ENCODE assay signal across 20 mouse cellular contexts in genomic region chr2:152793381-152793780, GRCm38 (mm10). TPM values are rescaled to one million over a fixed set of nuclear protein-coding genes. Genes with fewer than 3 reads are reported as not detected.
DNase-seq lines count a peak whose midpoint lies in the region; ATAC-seq and TF ChIP-seq lines count a peak whose summit lies in the region.
"Had no signal": no experiment of that assay in that cellular context is flagged by ENCODE, and none has a peak within 500 bp of the region (broad histone marks: within the 10 kb centered on the region; RNA-seq: fewer than 3 reads in every experiment).

No protein-coding gene starts in this region.

- no peak for TF ChIP-seq POLR2A in bone marrow macrophage, adult 2 months (IDR thresholded peaks at IDR 0.05; ENCODE audit: borderline replicate concordance, low read depth, low read length)

- H3K4me1 ChIP-seq in liver, embryonic 12.5 days = peaks cover 92% of the 10 kb centered on the region
- peaks cover 66% of the 10 kb centered on the region for H3K4me1 ChIP-seq in bone marrow macrophage, adult 2 months (ENCODE audit: control insufficient read depth, insufficient read depth, low read length)
- H3K4me1 ChIP-seq in liver, postnatal 0 days (ENCODE audit: insufficient read depth) = peaks cover 82% of the 10 kb centered on the region
- H3K4me1 ChIP-seq in neural tube, embryonic 15.5 days = peaks cover 21% of the 10 kb centered on the region

- intact Hi-C loops in gastrocnemius, adult 2 months (cut with DNase I) = no loop called here
- intact Hi-C loops in gastrocnemius, postnatal 36 days (cut with DNase I) = no loop called here
- intact Hi-C loops in left cerebral cortex, postnatal 4 days (cut with DNase I) = no loop called here

- H3K36me3 ChIP-seq in liver, embryonic 12.5 days = peaks cover 27% of the 10 kb centered on the region
- peaks cover 27% of the 10 kb centered on the region for H3K36me3 ChIP-seq in liver, postnatal 0 days (replicated peaks; ENCODE audit: insufficient read depth, low read length)
- no peaks in the 10 kb centered on the region for H3K36me3 ChIP-seq in neural tube, embryonic 15.5 days

- no peak overlapping the region for H3K4me2 ChIP-seq in liver, embryonic 12.5 days
- no peak overlapping the region for H3K4me2 ChIP-seq in liver, postnatal 0 days (ENCODE audit: low read depth, low read length)
- H3K4me2 ChIP-seq in neural tube, embryonic 15.5 days = no peak overlapping the region

- ATAC-seq in liver, embryonic 12.5 days = no peak
- ATAC-seq in liver, postnatal 0 days = no peak
- no peak for ATAC-seq in neural tube, embryonic 15.5 days (ENCODE audit: low FRiP score)
- ATAC-seq: forebrain, embryonic 16.5 days had no signal

- no peak for TF ChIP-seq CTCF in gastrocnemius, adult 2 months (IDR thresholded peaks at IDR 0.05)
- no peak for TF ChIP-seq CTCF in bone marrow macrophage, adult 2 months (IDR thresholded peaks at IDR 0.05; ENCODE audit: low read depth, low read length)
- no peak for TF ChIP-seq CTCF in liver, postnatal 0 days (IDR thresholded peaks at IDR 0.05; ENCODE audit: low read depth)

- no peak for TF ChIP-seq EP300 in liver, postnatal 0 days (IDR thresholded peaks at IDR 0.05; ENCODE audit: low read depth)

- H3K9ac ChIP-seq in liver, embryonic 12.5 days = peak overlapping the region; percentile 14; the same call in 1 of the 2 replicates
- no peak overlapping the region for H3K9ac ChIP-seq in liver, postnatal 0 days (replicated peaks)
- H3K9ac ChIP-seq in neural tube, embryonic 15.5 days (replicated peaks) = no peak overlapping the region

- DNase-seq in gastrocnemius, adult 2 months = no peak
- DNase-seq in gastrocnemius, postnatal 36 days = no peak
- no peak for DNase-seq in liver
- no peak for DNase-seq in liver, postnatal 0 days
- DNase-seq in left cerebral cortex, postnatal 4 days = no peak
- DNase-seq: adrenal gland, postnatal 25 days; heart, postnatal 36 days; kidney, adult 8-10 months; kidney, postnatal 36 days; lung, postnatal 36 days; midbrain, embryonic 14.5 days; retina, postnatal 1 day had no signal

- H3K27me3 ChIP-seq in liver, embryonic 12.5 days (replicated peaks) = no peaks in the 10 kb centered on the region
- H3K27me3 ChIP-seq in liver, postnatal 0 days (ENCODE audit: insufficient read depth, low read length) = no peaks in the 10 kb centered on the region
- H3K27me3 ChIP-seq in neural tube, embryonic 15.5 days (replicated peaks) = no peaks in the 10 kb centered on the region
- H3K27me3 ChIP-seq: Patski had no signal

- WGBS in liver, embryonic 12.5 days (ENCODE audit: insufficient replicate concordance) = 65% methylated on average over 5 of the region's 5 CpGs
- 57% methylated on average over 5 of the region's 5 CpGs for WGBS in liver, postnatal 0 days (ENCODE audit: insufficient replicate concordance)
- WGBS in neural tube, embryonic 15.5 days = 95% methylated on average over 5 of the region's 5 CpGs

- H3K27ac ChIP-seq in gastrocnemius, adult 2 months = 0 out of 2 replicates have a peak overlapping the region, but pooled peaks have one; percentile 64
- peak overlapping the region; percentile 99 for H3K27ac ChIP-seq in liver, embryonic 12.5 days
- H3K27ac ChIP-seq in bone marrow macrophage, adult 2 months (ENCODE audit: insufficient read depth, low read depth, low read length) = peak overlapping the region; percentile 22
- peak overlapping the region; percentile 82 for H3K27ac ChIP-seq in liver, postnatal 0 days (ENCODE audit: low read depth)
- H3K27ac ChIP-seq in neural tube, embryonic 15.5 days (replicated peaks) = no peak overlapping the region

- no peaks in the 10 kb centered on the region for H3K9me3 ChIP-seq in liver, embryonic 12.5 days (replicated peaks)
- H3K9me3 ChIP-seq in liver, postnatal 0 days (ENCODE audit: low read length) = no peaks in the 10 kb centered on the region
- H3K9me3 ChIP-seq in neural tube, embryonic 15.5 days (replicated peaks) = no peaks in the 10 kb centered on the region

- no peak overlapping the region for H3K4me3 ChIP-seq in gastrocnemius, adult 2 months
- H3K4me3 ChIP-seq in liver, embryonic 12.5 days = no peak overlapping the region
- no peak overlapping the region for H3K4me3 ChIP-seq in bone marrow macrophage, adult 2 months (ENCODE audit: insufficient read depth, low read length)
- H3K4me3 ChIP-seq in liver, postnatal 0 days (ENCODE audit: low read depth, low read length) = no peak overlapping the region
- no peak overlapping the region for H3K4me3 ChIP-seq in neural tube, embryonic 15.5 days (replicated peaks)
- H3K4me3 ChIP-seq: myocyte had no signal

RNA-seq across cellular contexts. Expression of gene Bcl2l1, which starts 38.1 kb away (rescaled TPM):
- 10 to 100 TPM; 15.7 to 40.3 TPM for total RNA-seq in gastrocnemius, adult 2 months (2021)
- 10 to 100 TPM; 15.4 to 17.6 TPM for total RNA-seq in gastrocnemius, postnatal 36 days (2021)
- polyA plus RNA-seq in liver, embryonic 12.5 days (2016; fragmentation: Nextera tagmentation; extraction: Ambion mirVana) = 127 and 137 TPM in 2 replicates
- 29.0 and 30.8 TPM in 2 replicates for polyA plus RNA-seq in bone marrow macrophage, adult 2 months (2012; ENCODE audit: insufficient read depth, insufficient read length, missing spikeins)
- polyA plus RNA-seq in liver, postnatal 0 days (2015; fragmentation: Nextera tagmentation; extraction: Ambion mirVana) = 84.2 and 84.4 TPM in 2 replicates
- 119 and 125 TPM in 2 replicates for polyA plus RNA-seq in neural tube, embryonic 15.5 days (2015; fragmentation: Nextera tagmentation; extraction: Ambion mirVana)
- 100 to 1,000 TPM; 113 to 116 TPM for total RNA-seq in left cerebral cortex, postnatal 4 days (2021)

RNA-seq across cellular contexts. Expression of gene Cox4i2, which starts 39.4 kb away (rescaled TPM):
- total RNA-seq in gastrocnemius, adult 2 months (2021) = 1 to 10 TPM; 2.0 to 4.2 TPM
- total RNA-seq in gastrocnemius, postnatal 36 days (2021) = 1 to 10 TPM; 2.9 TPM
- polyA plus RNA-seq in liver, embryonic 12.5 days (2016; fragmentation: Nextera tagmentation; extraction: Ambion mirVana) = 2.5 and 3.4 TPM in 2 replicates
- polyA plus RNA-seq in bone marrow macrophage, adult 2 months (2012; ENCODE audit: insufficient read depth, insufficient read length, missing spikeins) = not detected in 2 replicates
- 0.56 and 1.0 TPM in 2 replicates for polyA plus RNA-seq in liver, postnatal 0 days (2015; fragmentation: Nextera tagmentation; extraction: Ambion mirVana)
- 4.8 and 7.6 TPM in 2 replicates for polyA plus RNA-seq in neural tube, embryonic 15.5 days (2015; fragmentation: Nextera tagmentation; extraction: Ambion mirVana)
- total RNA-seq in left cerebral cortex, postnatal 4 days (2021) = 1 to 10 TPM; 1.7 to 1.9 TPM
- total RNA-seq: liver, adult 2 months; neutrophil, adult 5-6 weeks had no signal
- polyA plus RNA-seq: myocyte had no signal

RNA-seq across cellular contexts. Expression of gene Tpx2, which starts 54.4 kb away (rescaled TPM):
- total RNA-seq in gastrocnemius, adult 2 months (2021) = 1 to 10 TPM; 1.1 to 1.7 TPM
- 1 to 10 TPM; 1.4 to 1.9 TPM for total RNA-seq in gastrocnemius, postnatal 36 days (2021)
- polyA plus RNA-seq in liver, embryonic 12.5 days (2016; fragmentation: Nextera tagmentation; extraction: Ambion mirVana) = 88.0 and 89.9 TPM in 2 replicates
- polyA plus RNA-seq in bone marrow macrophage, adult 2 months (2012; ENCODE audit: insufficient read depth, insufficient read length, missing spikeins) = 35.1 and 38.3 TPM in 2 replicates
- 20.7 and 25.8 TPM in 2 replicates for polyA plus RNA-seq in liver, postnatal 0 days (2015; fragmentation: Nextera tagmentation; extraction: Ambion mirVana)
- polyA plus RNA-seq in neural tube, embryonic 15.5 days (2015; fragmentation: Nextera tagmentation; extraction: Ambion mirVana) = 11.1 and 26.9 TPM in 2 replicates
- 10 to 100 TPM in 1 of 2 experiments, 1 to 10 TPM in 1; 9.8 to 11.0 TPM for total RNA-seq in left cerebral cortex, postnatal 4 days (2021)

RNA-seq across cellular contexts. Expression of gene Id1, which starts 57.3 kb away (rescaled TPM):
- total RNA-seq in gastrocnemius, adult 2 months (2021) = 10 to 100 TPM in 1 of 2 experiments, 1 to 10 TPM in 1; 6.7 to 26.8 TPM
- 10 to 100 TPM; 11.5 to 17.7 TPM for total RNA-seq in gastrocnemius, postnatal 36 days (2021)
- polyA plus RNA-seq in liver, embryonic 12.5 days (2016; fragmentation: Nextera tagmentation; extraction: Ambion mirVana) = 28.1 and 30.6 TPM in 2 replicates
- polyA plus RNA-seq in bone marrow macrophage, adult 2 months (2012; ENCODE audit: insufficient read depth, insufficient read length, missing spikeins) = not detected in 2 replicates
- polyA plus RNA-seq in liver, postnatal 0 days (2015; fragmentation: Nextera tagmentation; extraction: Ambion mirVana) = 39.7 and 40.4 TPM in 2 replicates
- polyA plus RNA-seq in neural tube, embryonic 15.5 days (2015; fragmentation: Nextera tagmentation; extraction: Ambion mirVana) = 57.5 and 59.1 TPM in 2 replicates
- 10 to 100 TPM; 25.6 to 27.6 TPM for total RNA-seq in left cerebral cortex, postnatal 4 days (2021)
